Mouse (Mus musculus): ENCODE measurements around the gene A26c2.

A26c2 gene

GRCm38 (mm10) chr7:62823573-62823972, at the start of gene A26c2:
TSS of gene A26c2 (minus strand) at chr7:62823673.
- DNase-seq (ENCODE audit: low read depth, low spot score) = no peak

GRCm38 (mm10) chr7:62851471-62851870, 28.0 kb upstream of the A26c2 start:
- DNase-seq (ENCODE audit: low read depth, low spot score) = no peak
